Mouse (Mus musculus) left cerebral cortex, adult 18-20 months (tissue): Measurements from ENCODE around the gene Efhd2. TPM values are rescaled to one million over a fixed set of nuclear protein-coding genes. Genes with fewer than 3 reads are reported as not detected.

Experiments
- DNase-seq, 2 experiments: peaks; one replicate each; pipeline ENCODE4 v3.0.0; 2021 to 2022; ENCODE audit warnings: low spot score in 2 of 2, mixed read lengths in 1 of 2
- total RNA-seq, 2 experiments: library from RNA; stranded (reverse); gene quantifications; 2 replicates each; pipeline ENCODE4 v1.2.3; 2021

Gene Efhd2
- total RNA-seq, 2 experiments from 2014 or later, result 298 to 317 TPM

- DNase-seq, result no peak
Observed at GRCm38 (mm10) chr4:141810975-141811374, 63.7 kb downstream of the Efhd2 start.

- DNase-seq, result peak; percentile 25 to 31
Observed at GRCm38 (mm10) chr4:141809850-141810464, 64.8 kb downstream of the Efhd2 start.

Other genes starting within 250 kb of the Efhd2 start
- 10 to 100 TPM; 94.6 to 96.9 TPM for gene Plekhm2, start 210.0 kb downstream of the Efhd2 start, total RNA-seq
- not detected for gene Rsc1a1, start 189.3 kb downstream of the Efhd2 start, total RNA-seq
- gene Ddi2, start 151.5 kb downstream of the Efhd2 start, total RNA-seq, result 10 to 100 TPM; 45.8 to 50.9 TPM
- gene Agmat, start 128.2 kb downstream of the Efhd2 start, total RNA-seq, result 1 to 10 TPM; 2.8 to 3.3 TPM
- gene Dnajc16, start 84.0 kb downstream of the Efhd2 start, total RNA-seq, result 10 to 100 TPM; 41.7 to 44.9 TPM
- gene Casp9, start 81.3 kb downstream of the Efhd2 start, total RNA-seq, result 10 to 100 TPM; 26.4 to 28.5 TPM
- gene Cela2a, start 48.8 kb downstream of the Efhd2 start, total RNA-seq, result not detected
- not detected for gene Ctrc, start 28.6 kb downstream of the Efhd2 start, total RNA-seq
- gene Fhad1, start 140.2 kb upstream of the Efhd2 start, total RNA-seq, result 1 to 10 TPM; 7.4 to 9.1 TPM
- 1 to 10 TPM; 5.3 to 5.7 TPM for gene Tmem51, start 209.4 kb upstream of the Efhd2 start, total RNA-seq